ENCODE assay signal across 28 mouse cellular contexts in the genomic region with DNA sequence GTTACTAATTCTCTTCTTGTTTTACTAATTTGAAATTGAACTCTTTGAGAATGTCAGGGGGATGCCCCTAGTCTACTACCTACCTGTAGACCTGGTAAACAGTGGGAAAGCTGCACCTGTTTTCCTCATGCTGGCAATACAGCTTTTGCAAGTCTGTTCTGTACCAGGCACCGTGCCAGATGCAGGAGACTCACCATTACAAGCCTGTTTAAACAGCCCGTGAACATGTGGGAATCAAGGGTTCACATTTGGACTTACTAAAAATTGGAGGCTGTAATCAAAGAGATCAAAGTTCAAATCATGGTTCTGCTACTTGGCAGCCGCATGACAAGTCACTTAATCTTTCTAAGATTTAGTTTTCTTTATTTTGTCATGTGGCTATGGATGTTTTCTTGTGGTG. TPM values are rescaled to one million over a fixed set of nuclear protein-coding genes. Genes with fewer than 3 reads are reported as not detected.
A peak's percentile ranks its signal among the peaks of the same experiment; 100 is the strongest.
DNase-seq lines count a peak whose midpoint lies in the region; ATAC-seq and TF ChIP-seq lines count a peak whose summit lies in the region.
"Had no signal": no experiment of that assay in that cellular context is flagged by ENCODE, and none has a peak within 500 bp of the region (broad histone marks: within the 10 kb centered on the region; RNA-seq: fewer than 3 reads in every experiment).

No protein-coding gene starts in this region.

- no peak overlapping the region for H3K4me2 ChIP-seq in kidney, embryonic 14.5 days (replicated peaks; ENCODE audit: low read depth, low read length)
- H3K4me2 ChIP-seq: embryonic facial prominence, embryonic 12.5 days; embryonic facial prominence, embryonic 15.5 days; forebrain, embryonic 12.5 days; heart, embryonic 13.5 days; hindbrain, embryonic 14.5 days had no signal

- H3K36me3 ChIP-seq in kidney, adult 2 months (ENCODE audit: control insufficient read depth, insufficient read depth, low read length), result no peaks in the 10 kb centered on the region
- no peaks in the 10 kb centered on the region for H3K36me3 ChIP-seq in kidney, embryonic 14.5 days (ENCODE audit: control insufficient read depth, insufficient read depth, low read length)
- H3K36me3 ChIP-seq: embryonic facial prominence, embryonic 12.5 days; embryonic facial prominence, embryonic 15.5 days; forebrain, embryonic 12.5 days; heart, embryonic 10.5 days; heart, embryonic 13.5 days had no signal

- H3K27ac ChIP-seq in kidney, adult 2 months (ENCODE audit: insufficient read depth, low read depth, low read length), result no peak overlapping the region
- H3K27ac ChIP-seq in kidney, embryonic 14.5 days (ENCODE audit: low read depth, low read length), result no peak overlapping the region
- H3K27ac ChIP-seq: embryonic facial prominence, embryonic 12.5 days; embryonic facial prominence, embryonic 15.5 days; forebrain, embryonic 12.5 days; heart, adult 2 months; heart, embryonic 10.5 days; heart, embryonic 13.5 days; hindbrain, embryonic 14.5 days had no signal

- no peak overlapping the region for H3K4me3 ChIP-seq in kidney, adult 2 months (ENCODE audit: insufficient read depth, low read depth, low read length)
- no peak overlapping the region for H3K4me3 ChIP-seq in kidney, embryonic 14.5 days (ENCODE audit: low read length)
- H3K4me3 ChIP-seq: embryonic facial prominence, embryonic 12.5 days; embryonic facial prominence, embryonic 15.5 days; forebrain, embryonic 12.5 days; heart, adult 2 months; heart, embryonic 10.5 days; heart, embryonic 13.5 days had no signal

- H3K9me3 ChIP-seq in kidney, embryonic 14.5 days (ENCODE audit: control insufficient read depth, low read length), result no peaks in the 10 kb centered on the region
- H3K9me3 ChIP-seq: embryonic facial prominence, embryonic 12.5 days; embryonic facial prominence, embryonic 15.5 days; forebrain, embryonic 12.5 days; heart, embryonic 10.5 days; heart, embryonic 13.5 days had no signal

- H3K9ac ChIP-seq in kidney, embryonic 14.5 days (ENCODE audit: low read depth, low read length), result no peak overlapping the region
- H3K9ac ChIP-seq: embryonic facial prominence, embryonic 12.5 days; embryonic facial prominence, embryonic 15.5 days; forebrain, embryonic 12.5 days; heart, embryonic 13.5 days; hindbrain, embryonic 14.5 days had no signal

- 28% methylated on average over 3 of the region's 3 CpGs for WGBS in kidney, adult 2 months
- 69% methylated on average over 3 of the region's 3 CpGs for WGBS in kidney, embryonic 14.5 days

- no peak for ATAC-seq in kidney, embryonic 14.5 days (ENCODE audit: low FRiP score, low TSS enrichment)
- no peak for ATAC-seq in megakaryocyte, adult 5-6 weeks (ENCODE audit: poor library complexity, severe bottlenecking)
- ATAC-seq: activated CD4-positive, CD25-positive, alpha-beta regulatory T cell, adult 4 months; forebrain, embryonic 16.5 days had no signal

- DNase-seq in adrenal gland, postnatal 10 days, result peak; percentile 3
- DNase-seq in adrenal gland, adult 8-10 months, result no peak
- DNase-seq in kidney, adult 2 months, result peak; percentile 70
- DNase-seq in kidney, postnatal 10 days, result peak; percentile 18
- peak; percentile 62 to 64 for DNase-seq in kidney, postnatal 36 days
- DNase-seq in testis, postnatal 14 days (ENCODE audit: low spot score), result no peak
- DNase-seq: adrenal gland, postnatal 14 days; cerebellum, adult 11 months; cerebellum, adult 2 months; cerebellum, adult 9-11 months; gastrocnemius, postnatal 10 days; gastrocnemius, postnatal 36 days; heart, adult 2 months; heart, postnatal 14 days; heart, postnatal 4 days had no signal

- no peak for TF ChIP-seq POLR2A in kidney, adult 2 months (IDR thresholded peaks at IDR 0.05; ENCODE audit: low read depth, low read length)

- H3K4me1 ChIP-seq in kidney, adult 2 months (ENCODE audit: control insufficient read depth, insufficient read depth, low read length), result no peaks in the 10 kb centered on the region
- no peaks in the 10 kb centered on the region for H3K4me1 ChIP-seq in kidney, embryonic 14.5 days (ENCODE audit: control insufficient read depth, insufficient read depth, low read length)
- H3K4me1 ChIP-seq: embryonic facial prominence, embryonic 12.5 days; embryonic facial prominence, embryonic 15.5 days; forebrain, embryonic 12.5 days; heart, embryonic 10.5 days; heart, embryonic 13.5 days had no signal

- H3K27me3 ChIP-seq in kidney, adult 2 months (replicated peaks; ENCODE audit: control insufficient read depth, insufficient read depth, low read length), result no peaks in the 10 kb centered on the region
- H3K27me3 ChIP-seq in kidney, embryonic 14.5 days (ENCODE audit: control insufficient read depth, insufficient read depth, low read length), result no peaks in the 10 kb centered on the region
- H3K27me3 ChIP-seq: embryonic facial prominence, embryonic 12.5 days; heart, embryonic 13.5 days had no signal

- TF ChIP-seq CTCF in kidney, adult 2 months (conservative IDR thresholded peaks at IDR 0.05; ENCODE audit: insufficient read depth, insufficient read length, low read depth, low read length), result no peak

RNA-seq across cellular contexts. Expression of a gene that starts 56.8 kb away (rescaled TPM):
- 10 to 100 TPM; 12.5 to 19.1 TPM for total RNA-seq in adrenal gland, postnatal 10 days (2021)
- 10 to 100 TPM; 18.7 to 26.4 (median 22.8) TPM for total RNA-seq in adrenal gland, adult 8-10 months (2022)
- polyA plus RNA-seq in kidney, adult 2 months (2012; rRNA removed), result 7.4 and 9.2 TPM in 2 replicates
- polyA plus RNA-seq in kidney, embryonic 14.5 days (2014; fragmentation: Nextera tagmentation; extraction: Ambion mirVana), result 5.1 and 6.2 TPM in 2 replicates
- 0.21 TPM in 1 of 2 replicates, not detected in the other for total RNA-seq in megakaryocyte, adult 5-6 weeks (2015)
- total RNA-seq in megakaryocyte, adult 5-6 weeks (2017), result not detected in 2 replicates
- total RNA-seq: common myeloid progenitor, adult 5-6 weeks; ES-E14; granulocyte monocyte progenitor cell, adult 5-6 weeks had no signal

Comparison
In these comparisons a context has a peak if more than half of its experiments do, and no peak if none do; other contexts are left out.
1. DNase-seq: peak in adrenal gland, postnatal 10 days (single experiment), kidney, adult 2 months (single experiment), kidney, postnatal 10 days (single experiment) and kidney, postnatal 36 days (2 of 2); none in adrenal gland, adult 8-10 months (single experiment) and testis, postnatal 14 days (single experiment).
2. RNA of a gene that starts 56.8 kb away (total RNA-seq): 18.7 to 26.4 TPM in adrenal gland, adult 8-10 months and 12.5 to 19.1 TPM in adrenal gland, postnatal 10 days; 0.21 TPM in megakaryocyte, adult 5-6 weeks; every median in the first group is over 10 times any median in the second.